Mouse (Mus musculus) liver, postnatal 0 days (tissue): ENCODE measurements around the gene Smim8.
A peak's percentile ranks its signal among the peaks of the same experiment; 100 is the strongest.

Experiments used
- CTCF ChIP-seq: sonication (generic); IDR thresholded peaks from 2 replicates; pipeline ENCODE4 v1.5.1; 2016; ENCODE audit warnings: antibody characterized with exemption, low read depth
- EP300 ChIP-seq: IDR thresholded peaks from 2 replicates; pipeline ENCODE4 v1.6.1; 2016; ENCODE audit warnings: antibody characterized with exemption, low read depth, mild to moderate bottlenecking

DNA sequence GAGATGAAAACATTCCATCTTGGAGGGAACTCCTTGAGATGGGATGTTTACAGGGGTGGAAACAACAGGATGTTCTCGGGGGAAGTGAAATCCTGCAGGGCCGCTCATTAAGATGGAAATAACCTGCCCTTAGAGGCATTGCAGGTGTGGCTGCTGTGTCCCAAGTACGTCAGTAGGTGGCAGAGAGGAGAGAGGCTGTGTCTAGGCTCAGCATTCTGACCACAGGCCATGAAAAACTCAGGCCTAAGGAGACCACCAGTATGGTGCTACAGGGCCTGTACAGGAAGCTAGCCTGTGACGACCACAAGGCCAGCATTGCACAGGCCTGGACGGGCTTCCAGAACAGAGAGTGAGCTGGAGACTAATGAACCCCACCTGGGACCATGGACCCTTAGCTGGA is 6.6 kb upstream of the Smim8 start:
- peak; percentile 51 for TF ChIP-seq CTCF
- no peak for TF ChIP-seq EP300
